In genomic region chr4:89459346-89459666, GRCm38 (mm10) we compare ENCODE assay signal across 25 mouse cellular contexts.
DNase-seq lines count a peak whose midpoint lies in the region; ATAC-seq and TF ChIP-seq lines count a peak whose summit lies in the region.
"Had no signal": no experiment of that assay in that cellular context is flagged by ENCODE, and none has a peak within 500 bp of the region (broad histone marks: within the 10 kb centered on the region; RNA-seq: fewer than 3 reads in every experiment).

No protein-coding gene starts in this region.

- peak; percentile 47 for ATAC-seq in megakaryocyte progenitor cell, adult 5-6 weeks (replicated peaks; ENCODE audit: poor library complexity)
- peak; percentile 59; the same call in 1 of the 2 replicates for ATAC-seq in stomach, postnatal 0 days (ENCODE audit: low FRiP score, low TSS enrichment)
- no peak for ATAC-seq in intestine, embryonic 15.5 days
- ATAC-seq: forebrain, embryonic 14.5 days; forebrain, embryonic 16.5 days had no signal

- no peak for TF ChIP-seq CTCF in MEL (IDR thresholded peaks at IDR 0.05 in 2 of 3, conservative IDR thresholded peaks at IDR 0.05 in 1 of 3; ENCODE audit: control insufficient read depth in 1 of 3, insufficient read depth in 1 of 3, low read depth in 2 of 3, low read length in 3 of 3, poor library complexity in 1 of 3, severe bottlenecking in 1 of 3)
- TF ChIP-seq CTCF in stomach, postnatal 0 days (IDR thresholded peaks at IDR 0.05; ENCODE audit: low read depth) = no peak

- DNase-seq in heart, adult 11 months = peak; percentile 7
- DNase-seq in heart, postnatal 4 days = no peak
- no peak for DNase-seq in MEL (ENCODE audit: low read depth, low spot score)
- DNase-seq in stomach, postnatal 0 days (ENCODE audit: low spot score) = no peak
- DNase-seq in adrenal gland, postnatal 10 days = no peak
- DNase-seq: adrenal gland, adult 8-10 months; adrenal gland, postnatal 25 days; B cell, adult 2 months; cerebellum, adult 11 months; cerebellum, adult 18-20 months; cerebellum, adult 8-10 months; cerebellum, adult 9-11 months; cerebellum, postnatal 14 days; cerebellum, postnatal 36 days; embryo, embryonic 11 days had no signal

- peaks cover 13% of the 10 kb centered on the region in 2 experiments for H3K4me1 ChIP-seq in MEL (ENCODE audit: control insufficient read depth in 1 of 2, insufficient read depth in 2 of 2, low read length in 2 of 2)
- H3K4me1 ChIP-seq in stomach, postnatal 0 days (replicated peaks; ENCODE audit: control insufficient read depth, insufficient read depth) = no peaks in the 10 kb centered on the region
- no peaks in the 10 kb centered on the region for H3K4me1 ChIP-seq in intestine, embryonic 15.5 days (replicated peaks)
- H3K4me1 ChIP-seq: embryonic facial prominence, embryonic 12.5 days; forebrain, embryonic 10.5 days; forebrain, embryonic 12.5 days had no signal

- 77% methylated on average over 1 of the region's 1 CpGs for WGBS in stomach, postnatal 0 days
- WGBS in intestine, embryonic 15.5 days = 68% methylated on average over 1 of the region's 1 CpGs

- H3K36me3 ChIP-seq in MEL (ENCODE audit: control insufficient read depth in 1 of 2, insufficient read depth in 2 of 2, low read length in 2 of 2) = peaks cover 0 to 18% of the 10 kb centered on the region in 2 experiments; a peak in 2 of 4 replicates
- no peaks in the 10 kb centered on the region for H3K36me3 ChIP-seq in stomach, postnatal 0 days (ENCODE audit: control insufficient read depth, insufficient read depth, low read length)
- no peaks in the 10 kb centered on the region for H3K36me3 ChIP-seq in intestine, embryonic 15.5 days
- H3K36me3 ChIP-seq: embryonic facial prominence, embryonic 12.5 days; forebrain, embryonic 10.5 days; forebrain, embryonic 12.5 days; G1E had no signal

- TF ChIP-seq RAD21 in MEL (IDR thresholded peaks at IDR 0.05; ENCODE audit: low read depth, low read length) = no peak

- no peak for TF ChIP-seq POLR2A in MEL (IDR thresholded peaks at IDR 0.05; ENCODE audit: control insufficient read depth in 1 of 2, insufficient read depth in 1 of 2, low read depth in 1 of 2, low read length in 2 of 2, poor library complexity in 1 of 2)

- TF ChIP-seq EP300 in MEL (IDR thresholded peaks at IDR 0.05; ENCODE audit: low read depth in 1 of 2, low read length in 2 of 2) = no peak
- no peak for TF ChIP-seq EP300 in stomach, postnatal 0 days (optimal IDR thresholded peaks at IDR 0.05)

- H3K4me2 ChIP-seq in stomach, postnatal 0 days (replicated peaks; ENCODE audit: low read depth) = no peak overlapping the region
- no peak overlapping the region for H3K4me2 ChIP-seq in intestine, embryonic 15.5 days (replicated peaks)
- H3K4me2 ChIP-seq: embryonic facial prominence, embryonic 12.5 days; forebrain, embryonic 12.5 days had no signal

- H3K27me3 ChIP-seq in MEL (ENCODE audit: control insufficient read depth in 1 of 2, insufficient read depth in 2 of 2, low read length in 2 of 2) = no peaks in the 10 kb centered on the region
- H3K27me3 ChIP-seq in stomach, postnatal 0 days (ENCODE audit: control insufficient read depth, insufficient read depth, low read length) = no peaks in the 10 kb centered on the region
- H3K27me3 ChIP-seq in intestine, embryonic 15.5 days (replicated peaks) = no peaks in the 10 kb centered on the region
- H3K27me3 ChIP-seq: CH12.LX; embryonic facial prominence, embryonic 12.5 days; forebrain, embryonic 12.5 days had no signal

- H3K27ac ChIP-seq in MEL (ENCODE audit: control insufficient read depth, low read depth, low read length) = peak overlapping the region; percentile 67
- no peak overlapping the region for H3K27ac ChIP-seq in stomach, postnatal 0 days (replicated peaks)
- no peak overlapping the region for H3K27ac ChIP-seq in intestine, embryonic 15.5 days
- H3K27ac ChIP-seq: embryonic facial prominence, embryonic 12.5 days; forebrain, embryonic 10.5 days; forebrain, embryonic 12.5 days had no signal

- no peak overlapping the region for H3K4me3 ChIP-seq in MEL (ENCODE audit: control insufficient read depth in 1 of 2, insufficient read depth in 1 of 2, low read depth in 2 of 2, low read length in 2 of 2)
- H3K4me3 ChIP-seq in stomach, postnatal 0 days (ENCODE audit: low read depth, low read length) = no peak overlapping the region
- H3K4me3 ChIP-seq in intestine, embryonic 15.5 days (replicated peaks) = no peak overlapping the region
- H3K4me3 ChIP-seq: embryonic facial prominence, embryonic 12.5 days; erythroblast, embryonic 14.5 days; forebrain, embryonic 10.5 days; forebrain, embryonic 12.5 days had no signal

- H3K79me2 ChIP-seq in MEL (ENCODE audit: control insufficient read depth, insufficient read depth, low read length, poor library complexity) = no peaks in the 10 kb centered on the region

- no peak overlapping the region for H3K9ac ChIP-seq in MEL (ENCODE audit: control insufficient read depth, low read depth, low read length, poor library complexity, severe bottlenecking)
- no peak overlapping the region for H3K9ac ChIP-seq in stomach, postnatal 0 days (ENCODE audit: low read length)
- no peak overlapping the region for H3K9ac ChIP-seq in intestine, embryonic 15.5 days
- H3K9ac ChIP-seq: embryonic facial prominence, embryonic 12.5 days; forebrain, embryonic 12.5 days had no signal

- no peaks in the 10 kb centered on the region for H3K9me3 ChIP-seq in MEL (replicated peaks; ENCODE audit: insufficient read depth, low read length)
- H3K9me3 ChIP-seq in stomach, postnatal 0 days (ENCODE audit: control insufficient read depth, low read length) = no peaks in the 10 kb centered on the region
- H3K9me3 ChIP-seq in intestine, embryonic 15.5 days = no peaks in the 10 kb centered on the region
- H3K9me3 ChIP-seq: embryonic facial prominence, embryonic 12.5 days; forebrain, embryonic 10.5 days; forebrain, embryonic 12.5 days had no signal

TF ChIP-seq in MEL, 35 proteins besides CTCF, POLR2A, EP300 and RAD21:
- TF ChIP-seq SMC3 (IDR thresholded peaks at IDR 0.05; ENCODE audit: low read depth, low read length) = no peak
- no peak for TF ChIP-seq TBP (IDR thresholded peaks at IDR 0.05; ENCODE audit: low read depth, low read length)
- TF ChIP-seq TAL1 (IDR thresholded peaks at IDR 0.05; ENCODE audit: low read length) = 0 out of 2 replicates have a peak, but pooled peaks have one; percentile 8
- TF ChIP-seq ZKSCAN1 (IDR thresholded peaks at IDR 0.05; ENCODE audit: low read depth, low read length) = peak; percentile 40; the same call in 1 of the 2 replicates
- TF ChIP-seq USF1 (IDR thresholded peaks at IDR 0.05; ENCODE audit: low read depth, low read length) = no peak
